ENCODE assay signal across 21 mouse cellular contexts in genomic region chr19:32406717-32407116, GRCm38 (mm10). TPM values are rescaled to one million over a fixed set of nuclear protein-coding genes. Genes with fewer than 3 reads are reported as not detected.
DNase-seq lines count a peak whose midpoint lies in the region; ATAC-seq and TF ChIP-seq lines count a peak whose summit lies in the region.
"Had no signal": no experiment of that assay in that cellular context is flagged by ENCODE, and none has a peak within 500 bp of the region (broad histone marks: within the 10 kb centered on the region; RNA-seq: fewer than 3 reads in every experiment).

No protein-coding gene starts in this region.

- ATAC-seq in midbrain, embryonic 11.5 days (ENCODE audit: low FRiP score): no peak
- no peak for ATAC-seq in midbrain, postnatal 0 days (ENCODE audit: low FRiP score)
- ATAC-seq in common myeloid progenitor, adult 5-6 weeks (replicated peaks; ENCODE audit: low read depth, poor library complexity, severe bottlenecking): peak; percentile 65; the same call in 1 of the 2 replicates
- ATAC-seq in erythroblast, adult 5-6 weeks (replicated peaks; ENCODE audit: low FRiP score, poor library complexity, severe bottlenecking): no peak
- ATAC-seq: hindbrain, postnatal 0 days had no signal

- peak; percentile 72 for DNase-seq in midbrain, embryonic 11.5 days (ENCODE audit: low spot score, missing footprints)
- no peak for DNase-seq in midbrain, postnatal 0 days (ENCODE audit: low spot score)
- peak; percentile 47 to 49 for DNase-seq in spleen, adult 2 months (ENCODE audit: low read depth in 1 of 2, low spot score in 2 of 2)
- no peak for DNase-seq in frontal cortex, postnatal 25 days (ENCODE audit: low spot score in 2 of 2)
- no peak for DNase-seq in left cerebral cortex, postnatal 25 days (ENCODE audit: low spot score in 2 of 2)
- DNase-seq in kidney, postnatal 36 days: no peak
- DNase-seq: adrenal gland, postnatal 36 days; cerebellum, adult 9-11 months; heart, postnatal 4 days; kidney, adult 9 months; lung, postnatal 14 days; right cerebral cortex, postnatal 25 days had no signal

- WGBS in midbrain, embryonic 11.5 days: 77% methylated on average over 6 of the region's 7 CpGs
- 68% methylated on average over 6 of the region's 7 CpGs for WGBS in midbrain, postnatal 0 days
- WGBS in spleen, adult 2 months: 28% methylated on average over 7 of the region's 7 CpGs

- intact Hi-C loops in left cerebral cortex, postnatal 25 days (cut with DNase I): no loop called here

- H3K4me3 ChIP-seq in midbrain, embryonic 11.5 days (ENCODE audit: low read depth, low read length): no peak overlapping the region
- H3K4me3 ChIP-seq in midbrain, postnatal 0 days (ENCODE audit: low read depth, low read length): no peak overlapping the region
- peak overlapping the region; percentile 44; the same call in 1 of the 2 replicates for H3K4me3 ChIP-seq in spleen, adult 2 months (ENCODE audit: extremely low read depth, insufficient read depth, insufficient read length)
- H3K4me3 ChIP-seq: embryonic facial prominence, embryonic 13.5 days; heart, embryonic 12.5 days; limb, embryonic 12.5 days; liver, embryonic 15.5 days; midbrain, embryonic 12.5 days; stomach, embryonic 15.5 days had no signal

- H3K27ac ChIP-seq in midbrain, embryonic 11.5 days (ENCODE audit: low read depth, low read length): no peak overlapping the region
- H3K27ac ChIP-seq in midbrain, postnatal 0 days (ENCODE audit: low read depth, low read length): no peak overlapping the region
- H3K27ac ChIP-seq in spleen, adult 2 months (ENCODE audit: insufficient read depth, low read length): peak overlapping the region; percentile 70
- H3K27ac ChIP-seq: embryonic facial prominence, embryonic 13.5 days; hindbrain, postnatal 0 days; limb, embryonic 12.5 days; liver, embryonic 15.5 days; midbrain, embryonic 12.5 days; stomach, embryonic 15.5 days had no signal

- no peaks in the 10 kb centered on the region for H3K36me3 ChIP-seq in midbrain, embryonic 11.5 days (ENCODE audit: control insufficient read depth, insufficient read depth, low read length)
- no peaks in the 10 kb centered on the region for H3K36me3 ChIP-seq in midbrain, postnatal 0 days (ENCODE audit: insufficient read depth, low read length)
- no peaks in the 10 kb centered on the region for H3K36me3 ChIP-seq in spleen, adult 2 months (ENCODE audit: control insufficient read depth, insufficient read depth, low read length)
- H3K36me3 ChIP-seq: embryonic facial prominence, embryonic 13.5 days; heart, embryonic 12.5 days; limb, embryonic 12.5 days; liver, embryonic 15.5 days; midbrain, embryonic 12.5 days; stomach, embryonic 15.5 days had no signal

- no peak for TF ChIP-seq CTCF in midbrain, postnatal 0 days (IDR thresholded peaks at IDR 0.05)
- no peak for TF ChIP-seq CTCF in spleen, adult 2 months (IDR thresholded peaks at IDR 0.05; ENCODE audit: extremely low read depth, insufficient read depth, insufficient read length, insufficient replicate concordance)

- no peak overlapping the region for H3K9ac ChIP-seq in midbrain, embryonic 11.5 days (ENCODE audit: low read length)
- H3K9ac ChIP-seq in midbrain, postnatal 0 days (replicated peaks; ENCODE audit: low read length, poor library complexity, severe bottlenecking): no peak overlapping the region; the same call in 1 of the 2 replicates
- H3K9ac ChIP-seq: embryonic facial prominence, embryonic 13.5 days; heart, embryonic 12.5 days; limb, embryonic 12.5 days; liver, embryonic 15.5 days; midbrain, embryonic 12.5 days; stomach, embryonic 15.5 days had no signal

- no peaks in the 10 kb centered on the region for H3K9me3 ChIP-seq in midbrain, embryonic 11.5 days (ENCODE audit: control insufficient read depth, low read length)
- no peaks in the 10 kb centered on the region for H3K9me3 ChIP-seq in midbrain, postnatal 0 days (ENCODE audit: low read length)
- H3K9me3 ChIP-seq: embryonic facial prominence, embryonic 13.5 days; heart, embryonic 12.5 days; limb, embryonic 12.5 days; liver, embryonic 15.5 days; midbrain, embryonic 12.5 days; stomach, embryonic 15.5 days had no signal

- no peak overlapping the region for H3K4me2 ChIP-seq in midbrain, embryonic 11.5 days
- H3K4me2 ChIP-seq in midbrain, postnatal 0 days (ENCODE audit: low read depth, low read length, poor library complexity, severe bottlenecking): no peak overlapping the region
- H3K4me2 ChIP-seq: embryonic facial prominence, embryonic 13.5 days; heart, embryonic 12.5 days; limb, embryonic 12.5 days; liver, embryonic 15.5 days; midbrain, embryonic 12.5 days; stomach, embryonic 15.5 days had no signal

- H3K27me3 ChIP-seq in midbrain, embryonic 11.5 days (ENCODE audit: control insufficient read depth, insufficient read depth, low read length): no peaks in the 10 kb centered on the region
- no peaks in the 10 kb centered on the region for H3K27me3 ChIP-seq in midbrain, postnatal 0 days (ENCODE audit: insufficient read depth, low read length)
- no peaks in the 10 kb centered on the region for H3K27me3 ChIP-seq in spleen, adult 2 months (ENCODE audit: control insufficient read depth, insufficient read depth, low read length)
- H3K27me3 ChIP-seq: embryonic facial prominence, embryonic 13.5 days; heart, embryonic 12.5 days; limb, embryonic 12.5 days; liver, embryonic 15.5 days; midbrain, embryonic 12.5 days; stomach, embryonic 15.5 days had no signal

- no peaks in the 10 kb centered on the region for H3K4me1 ChIP-seq in midbrain, embryonic 11.5 days (ENCODE audit: control insufficient read depth, insufficient read depth, low read length)
- H3K4me1 ChIP-seq in midbrain, postnatal 0 days (ENCODE audit: insufficient read depth, low read length): no peaks in the 10 kb centered on the region
- peaks cover 10% of the 10 kb centered on the region; the same call in 1 of the 2 replicates for H3K4me1 ChIP-seq in spleen, adult 2 months (ENCODE audit: control insufficient read depth, insufficient read depth, insufficient read length)
- H3K4me1 ChIP-seq: embryonic facial prominence, embryonic 13.5 days; heart, embryonic 12.5 days; limb, embryonic 12.5 days; liver, embryonic 15.5 days; midbrain, embryonic 12.5 days; stomach, embryonic 15.5 days had no signal

- no peak; the same call in 1 of the 2 replicates for TF ChIP-seq POLR2A in spleen, adult 2 months (IDR thresholded peaks at IDR 0.05; ENCODE audit: low read depth, low read length)

RNA-seq across cellular contexts. Expression of gene Sgms1, which starts 17.2 kb away (rescaled TPM):
- 10.1 and 10.4 TPM in 2 replicates for polyA plus RNA-seq in midbrain, embryonic 11.5 days (2014; fragmentation: Nextera tagmentation; extraction: Ambion mirVana)
- total RNA-seq in midbrain, postnatal 0 days (2014; rRNA removed): 28.4 and 32.3 TPM in 2 replicates
- polyA plus RNA-seq in midbrain, postnatal 0 days (2015; fragmentation: Nextera tagmentation; extraction: Ambion mirVana): 17.4 and 21.3 TPM in 2 replicates
- 57.7 and 83.4 TPM in 2 replicates for total RNA-seq in common myeloid progenitor, adult 5-6 weeks (2017)
- polyA plus RNA-seq in spleen, adult 2 months (2012; rRNA removed): 15.6 and 15.8 TPM in 2 replicates
- 10 to 100 TPM; 44.2 to 53.5 TPM for total RNA-seq in left cerebral cortex, postnatal 25 days (2021)
- total RNA-seq in erythroblast, adult 5-6 weeks (2015; ENCODE audit: low replicate concordance): 84.4 and 110 TPM in 2 replicates
- total RNA-seq in erythroblast, adult 5-6 weeks (2017; ENCODE audit: low replicate concordance): 109 and 112 TPM in 2 replicates

RNA-seq across cellular contexts. Expression of gene Rpl9-ps6, which starts 59.7 kb away (rescaled TPM):
- 78.5 and 81.3 TPM in 2 replicates for polyA plus RNA-seq in midbrain, embryonic 11.5 days (2014; fragmentation: Nextera tagmentation; extraction: Ambion mirVana)
- 39.8 and 71.7 TPM in 2 replicates for total RNA-seq in midbrain, postnatal 0 days (2014; rRNA removed)
- polyA plus RNA-seq in midbrain, postnatal 0 days (2015; fragmentation: Nextera tagmentation; extraction: Ambion mirVana): 48.9 and 51.6 TPM in 2 replicates
- 221 and 259 TPM in 2 replicates for total RNA-seq in common myeloid progenitor, adult 5-6 weeks (2017)
- 3.5 and 6.1 TPM in 2 replicates for polyA plus RNA-seq in spleen, adult 2 months (2012; rRNA removed)
- 10 to 100 TPM; 23.5 to 26.2 TPM for total RNA-seq in left cerebral cortex, postnatal 25 days (2021)
- total RNA-seq in erythroblast, adult 5-6 weeks (2015; ENCODE audit: low replicate concordance): 50.4 and 59.9 TPM in 2 replicates
- total RNA-seq in erythroblast, adult 5-6 weeks (2017; ENCODE audit: low replicate concordance): 10.4 and 14.2 TPM in 2 replicates

Comparison
In these comparisons a context has a peak if more than half of its experiments do, and no peak if none do; other contexts are left out.
1. DNase-seq: peak in midbrain, embryonic 11.5 days (single experiment) and spleen, adult 2 months (2 of 2); none in midbrain, postnatal 0 days (single experiment), frontal cortex, postnatal 25 days (0 of 2), left cerebral cortex, postnatal 25 days (0 of 2) and kidney, postnatal 36 days (0 of 2).